Mouse (Mus musculus): ENCODE measurements at regions not wholly inside any gene's neighbourhood (a gene's known extent, or its start where the extent isn't known, plus 50 kb on each side); places are given as distances from the start of the nearest gene placed in this dataset.

DNA sequence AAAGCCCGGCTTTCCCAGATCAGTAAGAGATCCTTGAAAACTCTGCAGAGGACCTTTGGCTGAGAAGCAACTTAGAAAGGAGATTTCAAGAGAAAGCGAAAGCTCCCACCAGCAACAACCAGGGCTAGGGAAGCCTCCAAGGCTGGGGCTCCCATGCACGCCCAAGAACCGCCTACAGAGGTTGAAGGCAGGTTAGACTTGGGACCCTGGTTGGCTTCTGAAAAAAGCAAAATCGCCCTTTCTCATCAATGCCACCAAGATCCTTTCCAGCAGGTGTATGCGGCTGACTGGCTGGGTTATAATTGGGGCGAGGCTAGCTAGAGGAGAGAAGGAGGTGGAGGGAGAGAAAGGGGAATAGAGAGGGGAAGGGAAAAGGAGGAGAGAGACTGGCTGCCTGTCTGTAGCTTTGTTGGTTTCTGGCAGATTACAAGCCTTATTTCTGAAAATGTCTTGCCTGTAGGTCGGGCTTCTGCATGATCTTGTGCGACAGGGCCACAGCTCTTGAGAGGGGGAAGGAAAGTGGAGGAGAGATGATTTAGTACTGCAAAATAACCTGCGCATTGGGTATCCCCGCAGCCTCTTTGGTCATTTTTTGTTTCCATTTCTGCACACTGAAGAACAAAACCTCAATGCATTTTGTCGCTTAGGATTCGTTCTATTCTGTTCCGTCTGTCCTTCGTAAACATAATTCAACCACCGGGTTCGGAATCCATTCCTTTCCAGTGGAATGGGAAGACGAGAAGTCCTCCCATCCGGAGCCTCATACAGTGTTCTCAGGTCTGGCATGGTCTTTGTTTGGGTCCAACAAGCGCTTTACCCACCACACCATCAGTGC lies 317.5 kb downstream of the Parp8 start:
- ATAC-seq (ENCODE audit: insufficient number of reproducible peaks, low FRiP score, low TSS enrichment, low read depth) = no peak
- H3K27me3 ChIP-seq = peaks cover 82% of the 10 kb centered on the region
- no peak overlapping the region for H3K4me3 ChIP-seq
- 4% methylated on average over 20 of the region's 20 CpGs for WGBS
- no peak overlapping the region for H3K27ac ChIP-seq
- H3K9me3 ChIP-seq = no peaks in the 10 kb centered on the region
- H3K36me3 ChIP-seq = no peaks in the 10 kb centered on the region
- peaks cover 19% of the 10 kb centered on the region for H3K4me1 ChIP-seq
- H3K9ac ChIP-seq = no peak overlapping the region
- H3K4me2 ChIP-seq = no peak overlapping the region

DNA sequence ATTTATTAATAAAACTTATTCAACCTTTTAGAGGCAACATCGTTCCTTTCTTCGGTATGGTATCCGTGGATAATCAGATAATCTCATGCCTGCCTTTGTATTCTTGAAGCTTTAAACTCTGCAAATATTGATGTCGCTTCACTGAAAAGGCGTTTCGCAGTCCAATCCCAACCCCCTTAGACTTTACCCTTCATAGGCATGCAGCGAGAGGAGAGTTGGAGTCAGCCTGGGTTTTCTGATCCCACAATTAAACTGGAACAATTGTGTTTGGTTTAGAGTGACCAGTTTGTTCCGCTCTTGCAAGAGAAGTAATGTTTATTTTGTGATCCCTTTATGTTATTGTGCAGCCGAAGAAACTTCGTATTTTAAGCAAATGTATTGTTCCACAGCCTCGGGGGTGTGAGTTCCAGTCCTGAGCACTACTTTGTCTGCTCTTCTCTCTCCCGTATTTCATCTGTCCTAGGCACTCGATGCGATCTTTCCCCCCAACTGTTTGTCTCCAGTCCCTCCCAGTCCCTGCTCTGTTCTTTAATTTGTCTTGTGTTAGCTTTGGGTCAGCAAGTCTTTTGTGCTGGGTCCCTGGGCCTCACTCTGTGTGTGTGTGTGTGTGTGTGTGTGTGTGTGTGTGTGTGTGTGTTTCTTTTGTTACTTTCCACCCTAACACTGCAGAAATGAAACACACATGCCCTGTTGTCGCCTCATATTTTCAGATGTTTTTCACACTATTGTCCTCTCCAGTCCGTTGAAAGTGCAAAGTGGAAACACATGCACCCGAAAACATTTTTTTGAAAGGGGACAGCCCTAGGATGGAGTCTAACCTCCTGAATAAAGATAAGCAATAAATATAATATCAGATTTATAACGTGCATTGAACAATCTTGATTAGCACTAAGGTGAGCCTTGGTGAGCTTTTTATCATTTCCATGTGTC lies 318.7 kb downstream of the Parp8 start:
- no peak for ATAC-seq (ENCODE audit: insufficient number of reproducible peaks, low FRiP score, low TSS enrichment, low read depth)
- 10% methylated on average over 18 of the region's 18 CpGs for WGBS
- no peaks in the 10 kb centered on the region for H3K36me3 ChIP-seq

DNA sequence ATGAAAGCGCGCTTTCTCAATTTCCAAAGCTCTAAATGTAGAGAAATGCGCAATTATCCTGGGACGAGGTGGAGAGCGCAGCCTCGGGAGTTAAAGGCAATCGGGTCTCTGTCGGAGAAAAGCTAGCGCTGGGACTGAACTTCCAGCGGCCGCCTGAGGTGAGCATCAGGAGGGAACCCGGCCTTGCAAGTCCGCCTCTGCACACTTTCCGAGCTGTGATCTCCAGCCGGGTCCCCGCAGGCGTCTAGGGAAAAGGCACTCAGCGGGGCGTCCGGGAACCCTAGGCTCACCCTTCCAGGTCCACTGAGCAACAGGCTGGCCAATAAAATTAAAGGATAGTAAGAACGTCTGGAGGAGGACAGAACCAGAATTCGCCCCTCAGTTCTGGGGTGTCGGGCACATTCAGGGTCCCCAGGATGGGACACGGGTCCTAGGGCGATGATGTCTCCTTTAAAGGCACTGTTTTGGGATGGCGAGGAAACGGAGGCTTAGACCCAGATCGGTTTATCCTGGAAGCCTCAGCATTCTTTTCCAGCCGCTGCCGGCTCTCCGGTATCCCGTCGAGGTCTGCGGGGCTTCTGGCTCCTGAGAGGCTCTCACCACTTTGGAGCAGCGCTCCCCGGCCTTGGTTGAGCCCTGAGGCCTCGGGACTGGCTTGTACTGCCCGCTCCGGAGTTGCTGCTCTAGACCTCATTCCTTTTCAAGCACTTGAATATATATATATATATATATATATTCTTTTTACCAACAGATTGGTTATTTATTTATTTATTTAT lies 319.5 kb downstream of the Parp8 start:
- no peaks in the 10 kb centered on the region for H3K36me3 ChIP-seq
- peaks cover 10% of the 10 kb centered on the region for H3K4me1 ChIP-seq
- peak overlapping the region; percentile 31 for H3K4me3 ChIP-seq
- H3K27me3 ChIP-seq = peaks cover 66% of the 10 kb centered on the region
- H3K9ac ChIP-seq = no peak overlapping the region
- under 1% methylated on average over 39 of the region's 39 CpGs for WGBS
- no peak for ATAC-seq (ENCODE audit: insufficient number of reproducible peaks, low FRiP score, low TSS enrichment, low read depth)
- peak overlapping the region; percentile 44 for H3K4me2 ChIP-seq
- H3K9me3 ChIP-seq = no peaks in the 10 kb centered on the region
- H3K27ac ChIP-seq = no peak overlapping the region

More for the DNA sequence above, 318.7 kb downstream of the Parp8 start:
- Histone ChIP-seq H3K27ac (no peak overlapping the region), H3K4me3 (no peak overlapping the region), H3K4me2 (no peak overlapping the region), H3K9me3 (no peaks in the 10 kb centered on the region), H3K9ac (no peak overlapping the region), H3K4me1 (peaks cover 16% of the 10 kb centered on the region), H3K27me3 (peaks cover 75% of the 10 kb centered on the region)

DNA sequence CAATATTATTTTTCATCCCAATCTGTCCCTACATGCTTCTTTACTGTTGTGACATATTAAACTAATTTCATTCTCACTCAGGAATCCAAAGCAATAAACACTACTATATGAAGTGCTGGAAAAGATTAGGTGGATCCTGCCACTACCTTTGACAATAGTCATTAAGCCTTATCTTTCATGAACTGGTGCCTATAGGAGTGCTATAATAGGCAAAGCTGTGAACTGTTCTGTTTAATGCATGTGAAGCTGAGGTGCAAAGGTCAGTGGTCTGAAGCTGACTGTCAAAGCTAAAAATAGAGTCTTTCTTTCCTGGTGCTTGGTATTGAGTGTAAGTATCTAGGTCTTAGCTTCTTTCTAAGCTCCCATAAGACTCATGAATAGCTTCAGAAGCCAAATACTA lies 336.6 kb downstream of the Parp8 start:
- Histone ChIP-seq H3K36me3 (no peaks in the 10 kb centered on the region), H3K27ac (no peak overlapping the region), H3K9ac (no peak overlapping the region), H3K4me1 (no peaks in the 10 kb centered on the region), H3K4me2 (no peak overlapping the region), H3K27me3 (no peaks in the 10 kb centered on the region), H3K4me3 (no peak overlapping the region), H3K9me3 (no peaks in the 10 kb centered on the region)
- no peak for ATAC-seq (ENCODE audit: insufficient number of reproducible peaks, low FRiP score, low TSS enrichment, low read depth)
